15 mouse cellular contexts compared by ENCODE assay signal in genomic region chr2:105023031-105023615, GRCm38 (mm10). TPM values are rescaled to one million over a fixed set of nuclear protein-coding genes. Genes with fewer than 3 reads are reported as not detected.
DNase-seq lines count a peak whose midpoint lies in the region; ATAC-seq lines count a peak whose summit lies in the region.
"Had no signal": no experiment of that assay in that cellular context is flagged by ENCODE, and none has a peak within 500 bp of the region (broad histone marks: within the 10 kb centered on the region; RNA-seq: fewer than 3 reads in every experiment).

No protein-coding gene starts in this region.

- H3K36me3 ChIP-seq in heart, embryonic 14.5 days (ENCODE audit: control insufficient read depth, insufficient read depth, low read length): no peaks in the 10 kb centered on the region
- H3K36me3 ChIP-seq in liver, embryonic 11.5 days (ENCODE audit: control insufficient read depth, insufficient read depth, low read length): no peaks in the 10 kb centered on the region
- H3K36me3 ChIP-seq: embryonic facial prominence, embryonic 10.5 days had no signal

- no peak overlapping the region for H3K9ac ChIP-seq in heart, embryonic 14.5 days (ENCODE audit: low read length)
- no peak overlapping the region for H3K9ac ChIP-seq in liver, embryonic 11.5 days (ENCODE audit: low read depth, low read length)
- H3K9ac ChIP-seq: lung, embryonic 14.5 days had no signal

- no peak overlapping the region for H3K4me2 ChIP-seq in heart, embryonic 14.5 days (ENCODE audit: low read length)
- H3K4me2 ChIP-seq in liver, embryonic 11.5 days: no peak overlapping the region
- H3K4me2 ChIP-seq: lung, embryonic 14.5 days had no signal

- no peak overlapping the region for H3K27ac ChIP-seq in heart, embryonic 14.5 days (replicated peaks in 1 of 2; ENCODE audit: control insufficient read depth in 1 of 2, insufficient read depth in 1 of 2, low read depth in 2 of 2, low read length in 2 of 2)
- no peak overlapping the region for H3K27ac ChIP-seq in liver, embryonic 11.5 days (ENCODE audit: low read depth, low read length)
- H3K27ac ChIP-seq: embryonic facial prominence, embryonic 10.5 days; layer of hippocampus, adult 2 months had no signal

- no peaks in the 10 kb centered on the region for H3K9me3 ChIP-seq in heart, embryonic 14.5 days (ENCODE audit: control insufficient read depth, low read length)
- no peaks in the 10 kb centered on the region for H3K9me3 ChIP-seq in liver, embryonic 11.5 days (ENCODE audit: control insufficient read depth, low read length)
- H3K9me3 ChIP-seq: embryonic facial prominence, embryonic 10.5 days; megakaryocyte, embryonic 14.5 days had no signal

- no peak overlapping the region for H3K4me3 ChIP-seq in heart, embryonic 14.5 days (ENCODE audit: control insufficient read depth in 1 of 2, insufficient read depth in 1 of 2, low read depth in 1 of 2, low read length in 2 of 2)
- H3K4me3 ChIP-seq in liver, embryonic 11.5 days (ENCODE audit: low read depth, low read length): no peak overlapping the region
- H3K4me3 ChIP-seq: embryonic facial prominence, embryonic 10.5 days; layer of hippocampus, adult 2 months; megakaryocyte, embryonic 14.5 days had no signal

- WGBS in heart, embryonic 14.5 days: 20% methylated on average over 6 of the region's 6 CpGs
- WGBS in liver, embryonic 11.5 days: 60% methylated on average over 6 of the region's 6 CpGs

- DNase-seq in heart, adult 11 months: peak; percentile 94
- no peak for DNase-seq in heart, postnatal 25 days (ENCODE audit: low spot score)
- DNase-seq in MEL-GATA-1-ER (ENCODE audit: extremely low read depth, low read depth): peak; percentile 8
- no peak for DNase-seq in liver, embryonic 11.5 days (ENCODE audit: low spot score)
- no peak for DNase-seq in adrenal gland, postnatal 4 days (ENCODE audit: low spot score in 2 of 2)
- DNase-seq in lung, postnatal 14 days: no peak
- DNase-seq: cerebellum, adult 9-11 months; lung, embryonic 14.5 days; retina, postnatal 1 day had no signal

- peaks cover 2 to 7% of the 10 kb centered on the region in 2 experiments; a peak in 1 of 4 replicates for H3K4me1 ChIP-seq in heart, embryonic 14.5 days (ENCODE audit: control insufficient read depth in 2 of 2, insufficient read depth in 2 of 2, low read length in 2 of 2)
- peaks cover 13% of the 10 kb centered on the region for H3K4me1 ChIP-seq in liver, embryonic 11.5 days (replicated peaks; ENCODE audit: control insufficient read depth, insufficient read depth, low read length)
- H3K4me1 ChIP-seq: embryonic facial prominence, embryonic 10.5 days had no signal

- intact Hi-C loops in heart, postnatal 25 days (cut with DNase I): no loop called here

- 0 out of 2 replicates have a peak, but pooled peaks have one; percentile 34 for ATAC-seq in heart, embryonic 14.5 days (ENCODE audit: insufficient number of reproducible peaks, insufficient read depth, low FRiP score, low read depth)
- ATAC-seq in liver, embryonic 11.5 days (replicated peaks; ENCODE audit: low FRiP score): peak; percentile 67
- ATAC-seq in frontal cortex, adult (ENCODE audit: low TSS enrichment): no peak
- ATAC-seq: intestine, postnatal 0 days had no signal

- no peaks in the 10 kb centered on the region for H3K27me3 ChIP-seq in heart, embryonic 14.5 days (ENCODE audit: control insufficient read depth, insufficient read depth, low read length)
- no peaks in the 10 kb centered on the region for H3K27me3 ChIP-seq in liver, embryonic 11.5 days (replicated peaks; ENCODE audit: control insufficient read depth, insufficient read depth, low read length)

RNA-seq across cellular contexts. Expression of gene Eif3m, which starts 6.2 kb away (rescaled TPM):
- total RNA-seq in heart, postnatal 25 days (2021): 100 to 1,000 TPM; 123 to 142 TPM
- polyA plus RNA-seq in heart, embryonic 14.5 days (2014; fragmentation: Nextera tagmentation; extraction: Ambion mirVana): 225 and 243 TPM in 2 replicates
- polyA plus RNA-seq in liver, embryonic 11.5 days (2014; fragmentation: Nextera tagmentation; extraction: Ambion mirVana): 330 and 348 TPM in 2 replicates
- total RNA-seq in adrenal gland, postnatal 4 days (2021): 100 to 1,000 TPM; 193 to 197 TPM

Comparison
In these comparisons a context has a peak if more than half of its experiments do, and no peak if none do; other contexts are left out.
1. DNase-seq: peak in heart, adult 11 months (single experiment) and MEL-GATA-1-ER (single experiment); none in heart, postnatal 25 days (single experiment), liver, embryonic 11.5 days (single experiment), adrenal gland, postnatal 4 days (0 of 2) and lung, postnatal 14 days (single experiment).